Mouse (Mus musculus): ENCODE data around the gene Gpr39.
"Not testable (repeated sequence)": the region's sequence is repeated elsewhere in the genome, so short reads cannot be mapped to it uniquely, and the experiment has no call there.

Gene Gpr39

GRCm38 (mm10) chr1:125676790-125677273 lies at the start of gene Gpr39:
TSS of gene Gpr39 (plus strand) at chr1:125676995.
- peak; percentile 21 for DNase-seq (ENCODE audit: low spot score)

GRCm38 (mm10) chr1:125639501-125640253 lies 37.1 kb upstream of the Gpr39 start:
- no peak for DNase-seq (ENCODE audit: low spot score)

GRCm38 (mm10) chr1:125643643-125644042 lies 33.2 kb upstream of the Gpr39 start:
- DNase-seq (ENCODE audit: low spot score), result no peak

GRCm38 (mm10) chr1:125646816-125647215 lies 30.0 kb upstream of the Gpr39 start:
- DNase-seq (ENCODE audit: low spot score), result not testable (repeated sequence)

- DNase-seq (ENCODE audit: low spot score), result no peak
Measured at GRCm38 (mm10) chr1:125648011-125648410, 28.8 kb upstream of the Gpr39 start.

GRCm38 (mm10) chr1:125649056-125649455 lies 27.7 kb upstream of the Gpr39 start:
- DNase-seq (ENCODE audit: low spot score), result no peak

- no peak for DNase-seq (ENCODE audit: low spot score)
Measured at GRCm38 (mm10) chr1:125652836-125653594, 23.8 kb upstream of the Gpr39 start.

GRCm38 (mm10) chr1:125657416-125657815 lies 19.4 kb upstream of the Gpr39 start:
- DNase-seq (ENCODE audit: low spot score), result no peak

- no peak for DNase-seq (ENCODE audit: low spot score)
Measured at GRCm38 (mm10) chr1:125660151-125660550, 16.6 kb upstream of the Gpr39 start.

- DNase-seq (ENCODE audit: low spot score), result no peak
Measured at GRCm38 (mm10) chr1:125660901-125661300, 15.9 kb upstream of the Gpr39 start.

GRCm38 (mm10) chr1:125662058-125662457 lies 14.7 kb upstream of the Gpr39 start:
- no peak for DNase-seq (ENCODE audit: low spot score)

- DNase-seq (ENCODE audit: low spot score), result no peak
Measured at GRCm38 (mm10) chr1:125662660-125663059, 14.1 kb upstream of the Gpr39 start.

- DNase-seq (ENCODE audit: low spot score), result no peak
Measured at GRCm38 (mm10) chr1:125663104-125663503, 13.7 kb upstream of the Gpr39 start.

- no peak for DNase-seq (ENCODE audit: low spot score)
Measured at GRCm38 (mm10) chr1:125665127-125665637, 11.6 kb upstream of the Gpr39 start.

- DNase-seq (ENCODE audit: low spot score), result no peak
Measured at GRCm38 (mm10) chr1:125669035-125669434, 7.8 kb upstream of the Gpr39 start.

- no peak for DNase-seq (ENCODE audit: low spot score)
Measured at GRCm38 (mm10) chr1:125675186-125675585, 1.6 kb upstream of the Gpr39 start.

GRCm38 (mm10) chr1:125677286-125677685 lies 491 bp downstream of the Gpr39 start:
- DNase-seq (ENCODE audit: low spot score), result no peak

GRCm38 (mm10) chr1:125679522-125680077 lies 2.8 kb downstream of the Gpr39 start:
- no peak for DNase-seq (ENCODE audit: low spot score)

- DNase-seq (ENCODE audit: low spot score), result no peak
Measured at GRCm38 (mm10) chr1:125684423-125684822, 7.6 kb downstream of the Gpr39 start.

- DNase-seq (ENCODE audit: low spot score), result no peak
Measured at GRCm38 (mm10) chr1:125685304-125685703, 8.5 kb downstream of the Gpr39 start.

GRCm38 (mm10) chr1:125687701-125688420 lies 11.1 kb downstream of the Gpr39 start:
- no peak for DNase-seq (ENCODE audit: low spot score)

- no peak for DNase-seq (ENCODE audit: low spot score)
Measured at GRCm38 (mm10) chr1:125693541-125693940, 16.7 kb downstream of the Gpr39 start.
